Mouse (Mus musculus) liver, embryonic 13.5 days (tissue): ENCODE measurements around the gene Nid1. TPM values are rescaled to one million over a fixed set of nuclear protein-coding genes. Genes with fewer than 3 reads are reported as not detected.
"Not testable (repeated sequence)": the region's sequence is repeated elsewhere in the genome, so short reads cannot be mapped to it uniquely, and the experiment has no call there.

Experiments
- ATAC-seq: fragments of 200-750 bp; cut with Nextera tagmentation; 2 replicates; pipeline ENCODE4 v1.8.0; 2017; ENCODE audit warnings: low read depth, mild to moderate bottlenecking, moderate number of reproducible peaks, moderate library complexity
- DNase-seq: peaks from one replicate; pipeline ENCODE4 v3.0.0; 2022
- H3K27ac ChIP-seq: fragments of 300-500 bp; sonication (generic); 2 replicates; pipeline ENCODE4 v1.5.1; 2015; ENCODE audit warnings: moderate library complexity, mild to moderate bottlenecking, inconsistent platforms
- H3K27me3 ChIP-seq: fragments of 300-500 bp; sonication (generic); 2 replicates; pipeline ENCODE4 v1.6.1; 2015; ENCODE audit warnings: mild to moderate bottlenecking, inconsistent platforms
- H3K36me3 ChIP-seq: fragments of 300-500 bp; sonication (generic); 2 replicates; pipeline ENCODE4 v1.6.1; 2015; ENCODE audit warnings: mild to moderate bottlenecking, inconsistent platforms
- H3K4me1 ChIP-seq: fragments of 300-500 bp; sonication (generic); replicated peaks from 2 replicates; pipeline ENCODE4 v1.6.1; 2015; ENCODE audit warnings: inconsistent platforms
- H3K4me2 ChIP-seq: fragments of 300-500 bp; sonication (generic); 2 replicates; pipeline ENCODE4 v1.6.1; 2015; ENCODE audit warnings: inconsistent platforms, mild to moderate bottlenecking, moderate library complexity
- H3K4me3 ChIP-seq: fragments of 300-500 bp; sonication (generic); replicated peaks from 2 replicates; pipeline ENCODE4 v1.5.1; 2015; ENCODE audit warnings: mild to moderate bottlenecking, inconsistent platforms
- H3K9ac ChIP-seq: fragments of 300-500 bp; sonication (generic); 2 replicates; pipeline ENCODE4 v1.6.1; 2015; ENCODE audit warnings: mild to moderate bottlenecking, inconsistent platforms
- H3K9me3 ChIP-seq: fragments of 300-500 bp; sonication (generic); replicated peaks from 2 replicates; pipeline ENCODE4 v1.6.1; 2016; ENCODE audit warnings: inconsistent platforms
- WGBS: fragments of 180-500 bp; shearing (Covaris S2); methylation state at CpG from one replicate; pipeline ENCODE4 v1.1.7; 2015; ENCODE audit not compliant: insufficient replicate concordance; 5-methylcytosine and 5-hydroxymethylcytosine counted together
- polyA plus RNA-seq: library from polyadenylated mRNA; unstranded; fragments of >200 nt; fragmentation: Nextera tagmentation; extraction: Ambion mirVana; gene quantifications from 2 replicates; pipeline ENCODE4 v1.2.1, GENCODE M21; 2015

Gene Nid1
- polyA plus RNA-seq, 1 experiment from 2014 or later: 13.4 TPM

DNA sequence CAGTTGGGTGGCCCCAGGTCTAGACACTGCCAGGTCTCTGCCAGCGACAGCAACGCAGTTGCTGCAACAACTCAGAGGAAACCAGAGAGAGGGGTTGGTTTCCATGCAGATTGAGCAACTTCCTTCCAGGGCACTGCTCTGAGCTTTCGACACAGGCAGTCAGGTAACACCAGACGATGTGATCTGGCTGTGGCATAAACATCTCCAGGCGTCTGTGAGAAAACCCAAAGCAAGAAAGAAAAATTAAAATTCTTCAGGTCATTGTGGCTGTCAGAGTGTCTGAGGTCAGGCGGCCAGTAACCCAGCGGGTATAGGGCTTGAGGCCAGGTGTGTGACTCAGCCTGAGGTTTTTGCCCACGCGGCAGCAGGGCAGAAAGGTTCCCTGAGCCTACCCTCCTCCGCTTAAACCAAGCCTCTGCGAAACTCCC lies 91.8 kb downstream of the Nid1 start:
- no peak overlapping the region for H3K4me3 ChIP-seq
- no peak overlapping the region for H3K27ac ChIP-seq
- peak; percentile 63 for ATAC-seq
- H3K9me3 ChIP-seq: no peaks in the 10 kb centered on the region
- H3K27me3 ChIP-seq: no peaks in the 10 kb centered on the region
- H3K4me1 ChIP-seq: 0 out of 2 replicates have a peak, but pooled peaks cover 2% of the 10 kb centered on the region
- no peak overlapping the region for H3K9ac ChIP-seq
- H3K36me3 ChIP-seq: no peaks in the 10 kb centered on the region
- no peak for DNase-seq
- no peak overlapping the region for H3K4me2 ChIP-seq
- WGBS: 20% methylated on average over 11 of the region's 11 CpGs

DNA sequence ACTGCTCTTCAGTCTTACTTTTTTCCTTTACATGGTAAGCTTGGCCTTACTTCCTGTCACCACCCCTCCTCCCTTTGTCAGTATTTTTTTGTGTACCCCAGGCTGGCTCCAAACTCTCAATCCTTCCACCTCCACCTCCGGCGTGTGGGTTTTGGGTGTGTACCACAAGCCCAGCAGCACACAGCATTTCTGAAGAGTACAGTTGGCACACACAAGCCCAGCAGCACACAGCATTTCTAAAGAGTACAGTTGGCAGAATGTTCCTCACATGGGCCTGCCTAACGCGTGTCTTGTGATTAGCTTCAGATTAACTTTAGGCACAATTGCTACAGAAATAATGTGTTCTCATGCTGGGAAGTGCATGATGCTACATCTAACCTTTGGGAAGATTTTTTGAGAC lies 93.6 kb downstream of the Nid1 start:
- no peak for DNase-seq
- Histone ChIP-seq H3K27ac (no peak overlapping the region), H3K36me3 (no peaks in the 10 kb centered on the region), H3K4me1 (no peaks in the 10 kb centered on the region), H3K4me3 (no peak overlapping the region), H3K9me3 (no peaks in the 10 kb centered on the region), H3K4me2 (no peak overlapping the region), H3K9ac (no peak overlapping the region), H3K27me3 (no peaks in the 10 kb centered on the region)
- 72% methylated on average over 4 of the region's 4 CpGs for WGBS
- no peak for ATAC-seq

- Histone ChIP-seq H3K27ac (no peak overlapping the region), H3K4me2 (no peak overlapping the region), H3K9me3 (no peaks in the 10 kb centered on the region), H3K9ac (no peak overlapping the region), H3K27me3 (no peaks in the 10 kb centered on the region), H3K36me3 (no peaks in the 10 kb centered on the region), H3K4me3 (no peak overlapping the region), H3K4me1 (no peaks in the 10 kb centered on the region)
- ATAC-seq (no peak), DNase-seq (no peak)
- WGBS: 57% methylated on average over 7 of the region's 7 CpGs
Observed at GRCm38 (mm10) chr13:13531923-13532322, 94.6 kb downstream of the Nid1 start.

- 76% methylated on average over 2 of the region's 2 CpGs for WGBS
- Histone ChIP-seq H3K9me3 (no peaks in the 10 kb centered on the region), H3K36me3 (no peaks in the 10 kb centered on the region), H3K4me1 (no peaks in the 10 kb centered on the region), H3K9ac (no peak overlapping the region), H3K4me2 (no peak overlapping the region), H3K27me3 (no peaks in the 10 kb centered on the region), H3K4me3 (no peak overlapping the region), H3K27ac (no peak overlapping the region)
- DNase-seq (no peak), ATAC-seq (no peak)
Observed at GRCm38 (mm10) chr13:13536555-13536954, 99.2 kb downstream of the Nid1 start.

DNA sequence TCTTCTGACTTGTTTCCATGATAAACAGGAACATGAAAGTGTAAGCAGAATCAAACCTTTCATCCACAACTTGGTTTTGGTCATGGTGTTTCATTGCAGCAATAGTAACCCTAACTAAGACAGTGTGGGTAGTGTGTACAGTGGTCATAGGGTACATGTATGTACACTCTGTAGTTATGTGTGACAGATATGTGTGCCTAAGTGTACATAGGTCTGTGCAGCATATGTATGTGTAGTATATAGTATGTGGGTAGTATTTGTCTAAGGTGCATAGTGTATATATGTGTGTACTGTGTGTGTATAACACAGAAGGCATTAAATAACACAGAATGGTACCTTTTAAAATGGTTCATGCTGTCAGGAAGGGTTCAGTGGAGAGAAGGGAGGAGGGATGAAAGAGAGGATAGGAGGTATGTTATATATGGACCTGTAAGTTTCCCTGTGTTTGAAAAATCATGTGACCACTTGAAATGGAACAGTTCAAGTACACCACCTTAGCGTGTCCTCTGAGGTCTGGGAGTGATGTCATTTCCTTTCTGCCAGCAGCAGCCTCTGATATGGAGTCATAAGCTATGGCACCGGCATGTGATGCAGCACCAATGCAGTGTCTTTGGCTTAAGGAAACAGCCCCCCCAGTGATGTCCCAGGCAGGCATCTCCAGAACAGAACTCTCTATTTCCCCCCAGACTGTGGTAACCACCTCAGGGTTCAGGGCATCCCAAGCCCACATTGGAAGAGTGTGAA lies 100.1 kb downstream of the Nid1 start:
- no peaks in the 10 kb centered on the region for H3K27me3 ChIP-seq
- no peak overlapping the region for H3K27ac ChIP-seq
- no peak for ATAC-seq
- no peak for DNase-seq
- H3K4me3 ChIP-seq: no peak overlapping the region
- 27% methylated on average over 2 of the region's 2 CpGs for WGBS
- no peak overlapping the region for H3K4me2 ChIP-seq
- H3K4me1 ChIP-seq: no peaks in the 10 kb centered on the region
- H3K9me3 ChIP-seq: no peaks in the 10 kb centered on the region
- H3K9ac ChIP-seq: no peak overlapping the region
- H3K36me3 ChIP-seq: no peaks in the 10 kb centered on the region

DNA sequence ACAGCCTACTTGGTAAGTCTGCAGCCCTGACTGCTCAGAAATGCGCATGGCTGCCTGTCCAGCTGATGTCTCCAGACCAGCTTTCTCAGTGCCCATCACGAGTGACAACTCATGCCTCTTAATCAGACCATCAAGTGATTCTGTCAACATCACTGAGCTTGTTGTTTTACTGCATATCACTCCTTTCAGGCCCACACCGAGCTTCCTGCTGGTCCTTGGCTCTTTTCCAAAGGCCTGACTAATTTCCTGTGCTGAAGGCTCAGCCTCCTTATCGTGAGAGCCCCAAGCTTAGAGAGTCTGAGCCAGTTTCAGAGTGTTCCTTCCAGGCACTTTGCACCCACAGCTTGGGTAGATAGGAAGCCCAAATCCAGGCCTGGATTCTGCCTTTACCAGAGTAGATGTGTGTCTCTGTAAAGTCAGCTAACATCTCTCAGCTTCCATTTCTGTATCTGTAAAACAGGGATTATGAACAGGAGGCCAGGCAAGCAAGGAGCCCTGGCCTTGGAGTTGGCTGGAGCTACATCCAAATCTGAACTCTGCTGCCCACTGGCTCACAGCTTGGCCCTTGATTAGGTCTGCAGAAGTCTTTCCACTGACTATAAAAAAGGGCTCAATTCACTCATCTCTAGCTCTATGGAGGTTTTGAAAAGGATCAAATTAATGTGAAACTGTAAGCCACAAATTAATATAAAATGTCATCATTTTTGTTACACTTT lies 101.4 kb downstream of the Nid1 start:
- Histone ChIP-seq H3K9me3 (no peaks in the 10 kb centered on the region), H3K4me3 (no peak overlapping the region), H3K4me2 (no peak overlapping the region), H3K9ac (no peak overlapping the region), H3K27ac (no peak overlapping the region), H3K27me3 (no peaks in the 10 kb centered on the region), H3K4me1 (no peaks in the 10 kb centered on the region), H3K36me3 (no peaks in the 10 kb centered on the region)
- ATAC-seq (peak; percentile 72), DNase-seq (no peak)
- WGBS: 14% methylated on average over 4 of the region's 4 CpGs

GRCm38 (mm10) chr13:13543073-13543472 lies 105.7 kb downstream of the Nid1 start:
- H3K4me3 ChIP-seq, H3K9me3 ChIP-seq, H3K4me2 ChIP-seq, ATAC-seq, H3K4me1 ChIP-seq, H3K27ac ChIP-seq, H3K27me3 ChIP-seq, H3K36me3 ChIP-seq, H3K9ac ChIP-seq, DNase-seq: not testable (repeated sequence)
- 82% methylated on average over 10 of the region's 10 CpGs for WGBS

DNA sequence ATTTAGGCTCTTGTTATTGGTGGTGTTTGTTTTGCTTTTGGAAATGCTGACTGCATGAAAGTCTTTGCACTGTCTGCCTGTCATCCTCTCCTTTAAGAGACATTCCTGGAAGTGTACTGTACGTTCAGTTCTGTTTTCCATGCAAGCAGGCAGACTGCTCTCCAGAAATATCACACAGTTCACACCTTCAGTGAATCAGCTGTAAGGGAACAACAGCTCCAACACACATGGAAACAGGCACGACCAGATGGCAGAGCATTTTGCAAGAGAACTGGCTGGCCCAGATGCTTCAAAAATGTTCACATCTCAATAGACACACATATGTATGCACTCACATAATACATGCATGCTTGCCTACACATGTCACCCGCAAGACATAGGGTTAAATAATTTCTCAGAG lies 109.4 kb downstream of the Nid1 start:
- Histone ChIP-seq H3K36me3 (no peaks in the 10 kb centered on the region), H3K4me3 (no peak overlapping the region), H3K9me3 (no peaks in the 10 kb centered on the region), H3K9ac (no peak overlapping the region), H3K4me1 (no peaks in the 10 kb centered on the region), H3K4me2 (no peak overlapping the region), H3K27me3 (no peaks in the 10 kb centered on the region), H3K27ac (no peak overlapping the region)
- 42% methylated on average over 3 of the region's 3 CpGs for WGBS
- no peak for DNase-seq
- ATAC-seq: no peak

DNA sequence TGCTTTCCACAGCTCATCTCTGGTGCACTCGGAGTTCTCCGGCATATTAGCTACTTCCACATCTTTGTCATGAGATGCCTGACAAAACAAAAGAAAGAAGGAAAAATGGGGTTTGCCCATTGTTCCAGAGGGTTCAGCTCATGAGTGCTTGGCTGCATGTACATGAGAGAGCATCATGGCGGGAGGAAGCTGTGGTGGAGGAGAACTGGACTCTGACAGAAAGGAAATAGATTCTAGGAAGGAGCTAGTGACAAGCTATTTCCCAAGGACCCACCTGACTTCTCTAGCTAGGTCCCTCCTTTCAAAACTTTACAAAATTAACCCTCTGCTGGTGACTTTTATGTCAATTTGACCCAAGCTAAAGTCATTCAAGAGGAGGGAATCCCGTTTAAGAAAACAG lies 110.5 kb downstream of the Nid1 start:
- H3K36me3 ChIP-seq: no peaks in the 10 kb centered on the region
- DNase-seq (no peak), ATAC-seq (no peak)
- H3K27ac ChIP-seq: no peak overlapping the region
- no peaks in the 10 kb centered on the region for H3K9me3 ChIP-seq
- no peak overlapping the region for H3K4me2 ChIP-seq
- H3K4me3 ChIP-seq: no peak overlapping the region
- H3K4me1 ChIP-seq: no peaks in the 10 kb centered on the region
- no peak overlapping the region for H3K9ac ChIP-seq
- WGBS: 69% methylated on average over 4 of the region's 4 CpGs
- H3K27me3 ChIP-seq: no peaks in the 10 kb centered on the region

- ATAC-seq: no peak
- no peaks in the 10 kb centered on the region for H3K36me3 ChIP-seq
- no peaks in the 10 kb centered on the region for H3K4me1 ChIP-seq
- H3K27me3 ChIP-seq: no peaks in the 10 kb centered on the region
- no peak for DNase-seq
- 68% methylated on average over 6 of the region's 6 CpGs for WGBS
- H3K9me3 ChIP-seq: no peaks in the 10 kb centered on the region
- H3K4me2 ChIP-seq: no peak overlapping the region
- no peak overlapping the region for H3K4me3 ChIP-seq
- H3K27ac ChIP-seq: no peak overlapping the region
- no peak overlapping the region for H3K9ac ChIP-seq
Observed at GRCm38 (mm10) chr13:13548431-13549190, 111.3 kb downstream of the Nid1 start.
